Mouse (Mus musculus): ENCODE measurements around the gene Lsmem1. TPM values are rescaled to one million over a fixed set of nuclear protein-coding genes. Genes with fewer than 3 reads are reported as not detected.
"Not testable (repeated sequence)": the region's sequence is repeated elsewhere in the genome, so short reads cannot be mapped to it uniquely, and the experiment has no call there.

The Lsmem1 gene
- polyA plus RNA-seq, 1 experiment from 2014 or later = not detected

DNA sequence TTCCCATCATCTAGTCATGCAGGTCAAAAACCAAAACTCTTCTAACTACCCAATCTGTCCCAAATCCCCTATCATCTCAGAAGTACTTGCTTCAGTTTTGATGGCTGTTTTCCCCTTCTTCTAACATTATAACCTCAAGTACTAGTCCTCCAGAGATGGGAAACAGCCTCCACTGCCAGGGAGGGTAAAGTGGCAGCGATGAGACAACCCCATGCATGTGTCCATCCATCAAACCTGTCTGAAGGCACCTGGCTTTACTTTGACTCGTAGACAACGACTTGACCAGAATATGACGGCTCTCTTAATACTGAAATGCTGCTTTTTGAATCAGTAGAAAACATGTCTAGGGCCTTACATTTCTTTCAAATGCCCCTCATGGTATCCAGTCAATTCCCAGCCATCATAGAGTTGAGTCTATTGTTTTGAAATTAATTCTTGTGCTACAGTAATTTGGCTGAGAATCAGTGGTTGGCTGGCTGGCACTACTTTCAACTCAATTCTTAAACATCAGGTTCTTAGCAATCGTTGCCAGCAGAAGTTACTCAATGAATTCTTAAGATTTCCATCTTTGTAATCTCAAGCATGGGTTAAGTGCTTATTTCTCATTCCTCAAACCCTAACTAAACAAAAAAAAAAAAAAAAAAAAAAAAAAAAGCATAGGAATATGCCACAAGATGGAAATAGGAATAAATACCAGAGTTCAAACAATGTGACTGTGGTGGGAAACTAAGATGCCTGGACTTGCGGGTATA lies 1.4 kb upstream of the Lsmem1 start:
- WGBS = 92% methylated on average over 6 of the region's 6 CpGs
- Histone ChIP-seq H3K9me3 (no peaks in the 10 kb centered on the region), H3K27ac (replicated peaks) (no peak overlapping the region), H3K4me3 (no peak overlapping the region), H3K36me3 (replicated peaks) (peaks cover 47% of the 10 kb centered on the region), H3K27me3 (replicated peaks; ENCODE audit: low read depth, poor library complexity, severe bottlenecking) (no peaks in the 10 kb centered on the region), H3K4me1 (no peaks in the 10 kb centered on the region)
- DNase-seq (ENCODE audit: low spot score) = no peak

DNA sequence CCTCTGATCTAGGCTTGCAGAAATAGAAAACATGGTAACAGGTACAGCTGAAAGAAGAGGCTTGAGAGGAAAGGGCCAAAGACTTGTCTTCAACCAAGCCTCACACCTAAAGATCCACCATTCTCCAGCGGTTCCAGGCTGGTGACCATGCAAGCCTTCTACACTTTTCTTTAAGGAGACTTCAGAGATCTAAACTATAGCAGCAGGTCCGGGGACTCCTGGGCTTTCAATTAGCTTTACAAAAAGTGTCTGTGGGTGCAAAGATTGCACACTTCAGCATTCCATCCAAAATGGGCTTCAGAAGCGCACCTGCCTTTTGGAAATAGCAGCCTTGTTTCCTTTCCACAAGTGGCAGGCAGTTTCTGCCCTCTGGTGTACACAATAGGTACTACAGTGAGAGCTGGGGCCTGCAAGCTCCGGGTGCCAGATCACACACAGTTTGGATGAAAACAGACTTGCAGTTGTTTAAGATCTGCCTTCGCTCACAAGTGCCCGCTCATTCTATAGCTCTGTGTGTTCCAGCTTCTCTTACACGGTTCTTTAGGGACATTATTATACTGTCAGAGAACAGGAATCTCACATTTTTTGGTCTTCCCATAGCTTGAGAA lies 609 bp upstream of the Lsmem1 start:
- Histone ChIP-seq H3K27ac (replicated peaks) (no peak overlapping the region), H3K36me3 (replicated peaks) (peaks cover 40% of the 10 kb centered on the region), H3K27me3 (replicated peaks; ENCODE audit: low read depth, poor library complexity, severe bottlenecking) (no peaks in the 10 kb centered on the region), H3K4me3 (no peak overlapping the region), H3K4me1 (no peaks in the 10 kb centered on the region), H3K9me3 (no peaks in the 10 kb centered on the region)
- WGBS = 53% methylated on average over 7 of the region's 7 CpGs
- DNase-seq (ENCODE audit: low spot score) = peak; percentile 62

DNA sequence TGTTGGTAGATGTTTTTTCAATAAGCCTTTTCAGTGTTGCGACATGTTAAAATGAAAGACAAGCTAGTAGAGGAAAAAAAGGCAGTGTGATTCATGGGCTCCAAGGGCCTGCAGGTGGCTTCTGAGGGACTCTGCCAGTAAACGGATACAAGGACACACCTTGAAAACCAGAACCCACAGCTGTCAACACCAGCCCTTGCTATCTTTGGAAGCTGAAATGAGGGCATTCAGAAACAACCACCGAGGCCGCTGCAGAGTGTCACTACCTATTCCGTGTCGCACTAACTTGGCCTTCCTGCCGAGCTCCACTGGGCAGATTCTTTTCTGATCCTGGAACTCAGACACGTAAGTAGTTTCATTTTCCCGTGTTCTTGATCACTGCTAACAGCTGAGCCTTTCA lies 863 bp downstream of the Lsmem1 start:
- Histone ChIP-seq H3K36me3 (replicated peaks) (peaks cover 25% of the 10 kb centered on the region), H3K9me3 (no peaks in the 10 kb centered on the region), H3K4me3 (no peak overlapping the region), H3K4me1 (no peaks in the 10 kb centered on the region), H3K27me3 (replicated peaks; ENCODE audit: low read depth, poor library complexity, severe bottlenecking) (no peaks in the 10 kb centered on the region), H3K27ac (replicated peaks) (no peak overlapping the region)
- DNase-seq (ENCODE audit: low spot score) = no peak
- WGBS = 90% methylated on average over 9 of the region's 9 CpGs

- Histone ChIP-seq H3K27me3 (replicated peaks; ENCODE audit: low read depth, poor library complexity, severe bottlenecking) (no peaks in the 10 kb centered on the region), H3K9me3 (no peaks in the 10 kb centered on the region)
- WGBS = 87% methylated on average over 5 of the region's 5 CpGs
Measured at GRCm38 (mm10) chr12:40198019-40198418, 1.3 kb downstream of the Lsmem1 start.

DNA sequence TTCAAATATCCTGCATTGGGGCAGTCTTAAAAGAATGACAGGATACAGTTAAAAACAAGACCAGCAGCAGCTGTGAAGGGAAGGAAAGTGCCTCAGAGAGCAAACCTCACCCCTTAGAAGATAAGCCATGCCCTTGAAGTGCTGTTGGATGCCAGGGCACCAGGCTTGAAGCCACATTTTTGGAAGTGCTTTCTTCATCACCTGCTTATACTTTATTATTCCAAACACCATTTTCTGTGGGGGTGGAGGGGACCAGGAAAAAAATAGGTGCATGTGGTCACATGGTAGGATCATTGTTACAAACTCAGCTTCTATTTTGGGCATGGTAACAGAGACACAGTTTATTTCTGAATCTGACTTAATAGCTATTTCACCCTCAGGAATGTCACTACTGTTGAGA lies 1.8 kb downstream of the Lsmem1 start:
- Histone ChIP-seq H3K4me1 (no peaks in the 10 kb centered on the region), H3K4me3 (no peak overlapping the region), H3K27ac (replicated peaks) (no peak overlapping the region), H3K36me3 (replicated peaks) (peaks cover 16% of the 10 kb centered on the region), H3K9me3 (no peaks in the 10 kb centered on the region), H3K27me3 (replicated peaks; ENCODE audit: low read depth, poor library complexity, severe bottlenecking) (no peaks in the 10 kb centered on the region)
- DNase-seq (ENCODE audit: low spot score) = no peak

More at GRCm38 (mm10) chr12:40198019-40198418, 1.3 kb downstream of the Lsmem1 start:
- Histone ChIP-seq H3K4me3 (no peak overlapping the region), H3K36me3 (replicated peaks) (peaks cover 21% of the 10 kb centered on the region), H3K4me1 (no peaks in the 10 kb centered on the region), H3K27ac (replicated peaks) (no peak overlapping the region)
- DNase-seq (ENCODE audit: low spot score) = no peak

DNA sequence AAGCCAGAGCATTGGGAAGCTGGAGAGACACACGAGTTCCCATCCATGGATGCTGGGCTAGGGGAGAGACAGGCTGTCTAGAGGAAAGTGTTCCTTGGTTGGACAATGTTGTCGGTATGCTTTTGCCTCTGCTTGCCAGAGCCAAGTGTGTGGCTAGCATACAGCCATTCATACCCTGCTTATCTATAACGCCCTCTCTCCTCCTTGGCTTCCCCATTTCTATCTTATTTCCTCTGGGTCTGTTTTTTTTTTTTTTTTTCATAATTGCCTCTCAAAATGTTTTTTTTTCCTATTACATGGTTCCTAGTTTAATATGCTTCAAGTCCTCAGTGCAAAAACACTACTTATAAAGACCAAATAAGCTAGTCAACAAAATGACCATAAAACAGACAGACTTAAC lies 13.8 kb downstream of the Lsmem1 start:
- H3K9me3 ChIP-seq = no peaks in the 10 kb centered on the region; the same call in 1 of the 2 replicates
- H3K27ac ChIP-seq (replicated peaks) = no peak overlapping the region
- H3K4me3 ChIP-seq = no peak overlapping the region
- 91% methylated on average over 3 of the region's 3 CpGs for WGBS
- no peak for DNase-seq (ENCODE audit: low spot score)
- no peaks in the 10 kb centered on the region for H3K36me3 ChIP-seq (replicated peaks)
- H3K27me3 ChIP-seq (replicated peaks; ENCODE audit: low read depth, poor library complexity, severe bottlenecking) = no peaks in the 10 kb centered on the region
- H3K4me1 ChIP-seq = no peaks in the 10 kb centered on the region

- 68% methylated on average over 6 of the region's 6 CpGs for WGBS
- H3K9me3 ChIP-seq = no peaks in the 10 kb centered on the region; the same call in 1 of the 2 replicates
- H3K27me3 ChIP-seq (replicated peaks; ENCODE audit: low read depth, poor library complexity, severe bottlenecking) = no peaks in the 10 kb centered on the region
- H3K27ac ChIP-seq (replicated peaks) = no peak overlapping the region
- no peak for DNase-seq (ENCODE audit: low spot score)
- H3K4me1 ChIP-seq = no peaks in the 10 kb centered on the region
- H3K4me3 ChIP-seq = no peak overlapping the region
- H3K36me3 ChIP-seq (replicated peaks) = no peaks in the 10 kb centered on the region
Measured at GRCm38 (mm10) chr12:40177089-40177488, 22.2 kb downstream of the Lsmem1 start.

DNA sequence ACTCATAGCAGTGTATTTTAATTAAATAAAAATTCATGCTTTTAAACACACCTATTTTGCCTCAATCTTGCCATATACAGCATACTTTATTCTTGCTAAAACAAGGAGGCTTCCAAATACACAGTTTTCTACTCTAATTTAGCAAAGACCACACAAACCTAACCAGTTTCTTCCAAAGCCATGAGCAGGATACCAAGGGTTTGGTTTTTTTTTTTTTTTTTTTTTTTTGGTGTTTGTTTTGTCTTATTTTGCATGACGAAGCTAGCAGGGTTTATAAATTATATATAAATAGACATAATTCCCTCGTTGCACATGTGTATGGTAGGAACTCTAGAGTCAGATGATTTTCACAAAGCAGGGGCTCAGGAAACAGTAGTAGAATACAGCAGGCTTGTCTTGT lies 23.1 kb downstream of the Lsmem1 start:
- Histone ChIP-seq H3K27me3 (replicated peaks; ENCODE audit: low read depth, poor library complexity, severe bottlenecking) (no peaks in the 10 kb centered on the region), H3K9me3 (no peaks in the 10 kb centered on the region; the same call in 1 of the 2 replicates), H3K36me3 (replicated peaks) (no peaks in the 10 kb centered on the region), H3K27ac (replicated peaks) (no peak overlapping the region), H3K4me1 (no peaks in the 10 kb centered on the region), H3K4me3 (no peak overlapping the region)
- DNase-seq (ENCODE audit: low spot score) = no peak
- WGBS = 77% methylated on average over 2 of the region's 2 CpGs

GRCm38 (mm10) chr12:40175171-40175570 lies 24.1 kb downstream of the Lsmem1 start:
- H3K27me3 ChIP-seq (replicated peaks; ENCODE audit: low read depth, poor library complexity, severe bottlenecking); H3K4me3 ChIP-seq; H3K36me3 ChIP-seq (replicated peaks); H3K4me1 ChIP-seq; H3K27ac ChIP-seq (replicated peaks); H3K9me3 ChIP-seq; DNase-seq (ENCODE audit: low spot score): not testable (repeated sequence)
- 77% methylated on average over 1 of the region's 1 CpGs for WGBS

GRCm38 (mm10) chr12:40171637-40172036 lies 27.7 kb downstream of the Lsmem1 start:
- Histone ChIP-seq H3K27me3 (replicated peaks; ENCODE audit: low read depth, poor library complexity, severe bottlenecking) (no peaks in the 10 kb centered on the region), H3K9me3 (no peaks in the 10 kb centered on the region), H3K4me3 (no peak overlapping the region), H3K27ac (replicated peaks) (no peak overlapping the region), H3K36me3 (replicated peaks) (no peaks in the 10 kb centered on the region), H3K4me1 (no peaks in the 10 kb centered on the region)
- no peak for DNase-seq (ENCODE audit: low spot score)
- WGBS = 90% methylated on average over 2 of the region's 2 CpGs

GRCm38 (mm10) chr12:40169675-40170074 lies 29.6 kb downstream of the Lsmem1 start:
- Histone ChIP-seq H3K36me3 (replicated peaks) (no peaks in the 10 kb centered on the region), H3K9me3 (no peaks in the 10 kb centered on the region), H3K27me3 (replicated peaks; ENCODE audit: low read depth, poor library complexity, severe bottlenecking) (no peaks in the 10 kb centered on the region), H3K27ac (replicated peaks) (no peak overlapping the region), H3K4me3 (no peak overlapping the region), H3K4me1 (no peaks in the 10 kb centered on the region)
- 96% methylated on average over 1 of the region's 1 CpGs for WGBS
- no peak for DNase-seq (ENCODE audit: low spot score)

- Histone ChIP-seq H3K27ac (replicated peaks) (no peak overlapping the region), H3K9me3 (no peaks in the 10 kb centered on the region), H3K36me3 (replicated peaks) (no peaks in the 10 kb centered on the region), H3K4me1 (no peaks in the 10 kb centered on the region), H3K4me3 (no peak overlapping the region), H3K27me3 (replicated peaks; ENCODE audit: low read depth, poor library complexity, severe bottlenecking) (no peaks in the 10 kb centered on the region)
- WGBS = 19% methylated on average over 2 of the region's 2 CpGs
- DNase-seq (ENCODE audit: low spot score) = no peak
Measured at GRCm38 (mm10) chr12:40164621-40165020, 34.7 kb downstream of the Lsmem1 start.

GRCm38 (mm10) chr12:40160777-40161176 lies 38.5 kb downstream of the Lsmem1 start:
- WGBS = 80% methylated on average over 2 of the region's 2 CpGs

More at GRCm38 (mm10) chr12:40160777-40161176, 38.5 kb downstream of the Lsmem1 start:
- DNase-seq (ENCODE audit: low spot score) = no peak
- Histone ChIP-seq H3K27ac (replicated peaks) (no peak overlapping the region), H3K36me3 (replicated peaks) (no peaks in the 10 kb centered on the region), H3K4me1 (no peaks in the 10 kb centered on the region), H3K27me3 (replicated peaks; ENCODE audit: low read depth, poor library complexity, severe bottlenecking) (no peaks in the 10 kb centered on the region), H3K9me3 (no peaks in the 10 kb centered on the region), H3K4me3 (no peak overlapping the region)
